Mouse (Mus musculus): ENCODE data around the gene 4930563M21Rik. TPM values are rescaled to one million over a fixed set of nuclear protein-coding genes. Genes with fewer than 3 reads are reported as not detected.

4930563M21Rik gene
- total RNA-seq, 2 experiments from 2014 or later = not detected

Other genes starting within 250 kb of the 4930563M21Rik start
- 10 to 100 TPM; 16.8 to 17.3 TPM for gene Scaper, start 72.4 kb downstream of the 4930563M21Rik start, total RNA-seq (2021)
- gene Rcn2, start 31.3 kb upstream of the 4930563M21Rik start, total RNA-seq (2021) = 10 to 100 TPM; 26.7 to 29.1 TPM
- gene Pstpip1, start 79.4 kb upstream of the 4930563M21Rik start, total RNA-seq (2021) = 1 to 10 TPM; 1.1 TPM
- gene Tspan3, start 154.9 kb upstream of the 4930563M21Rik start, total RNA-seq (2021) = 100 to 1,000 TPM; 183 to 184 TPM